ENCODE assay signal across 15 mouse cellular contexts in genomic region chr14:23522606-23523159, GRCm38 (mm10).
DNase-seq lines count a peak whose midpoint lies in the region; ATAC-seq and TF ChIP-seq lines count a peak whose summit lies in the region.
"Had no signal": no experiment of that assay in that cellular context is flagged by ENCODE, and none has a peak within 500 bp of the region (broad histone marks: within the 10 kb centered on the region; RNA-seq: fewer than 3 reads in every experiment).

No protein-coding gene starts in this region.

- WGBS in limb, embryonic 10.5 days, result 50% methylated on average over 4 of the region's 4 CpGs
- 71% methylated on average over 4 of the region's 4 CpGs for WGBS in liver, postnatal 0 days (ENCODE audit: insufficient replicate concordance)

- peaks cover 64% of the 10 kb centered on the region for H3K27me3 ChIP-seq in limb, embryonic 10.5 days (ENCODE audit: low read depth, poor library complexity, severe bottlenecking)
- no peaks in the 10 kb centered on the region for H3K27me3 ChIP-seq in liver, postnatal 0 days (ENCODE audit: insufficient read depth, low read length)
- H3K27me3 ChIP-seq: heart, embryonic 15.5 days had no signal

- DNase-seq in adrenal gland, postnatal 36 days, result peak; percentile 23 to 38
- DNase-seq in adrenal gland, postnatal 4 days (ENCODE audit: low spot score in 2 of 2), result no peak
- peak; percentile 31 for DNase-seq in Muller cell, postnatal 12 days (ENCODE audit: inconsistent ontology term)
- DNase-seq in heart, postnatal 4 days, result peak; percentile 22
- peak; percentile 40 for DNase-seq in limb, embryonic 10.5 days (ENCODE audit: low spot score)
- no peak for DNase-seq in thymus, postnatal 4 days
- no peak for DNase-seq in right cerebral cortex, adult 18-20 months
- no peak for DNase-seq in liver, postnatal 0 days
- DNase-seq: adrenal gland, postnatal 10 days; cerebellum, postnatal 10 days; forebrain, postnatal 0 days; midbrain, embryonic 14.5 days had no signal

- no peak for ATAC-seq in liver, postnatal 0 days
- ATAC-seq: forebrain, postnatal 0 days; intestine, postnatal 0 days had no signal

- peaks cover 68% of the 10 kb centered on the region for H3K4me1 ChIP-seq in limb, embryonic 10.5 days
- no peaks in the 10 kb centered on the region for H3K4me1 ChIP-seq in liver, postnatal 0 days (ENCODE audit: insufficient read depth)
- H3K4me1 ChIP-seq: heart, embryonic 15.5 days had no signal

- no peaks in the 10 kb centered on the region for H3K9me3 ChIP-seq in limb, embryonic 10.5 days (replicated peaks)
- no peaks in the 10 kb centered on the region for H3K9me3 ChIP-seq in liver, postnatal 0 days (ENCODE audit: low read length)
- H3K9me3 ChIP-seq: heart, embryonic 15.5 days; limb, embryonic 13.5 days had no signal

- no peaks in the 10 kb centered on the region for H3K36me3 ChIP-seq in limb, embryonic 10.5 days
- H3K36me3 ChIP-seq in liver, postnatal 0 days (replicated peaks; ENCODE audit: insufficient read depth, low read length), result no peaks in the 10 kb centered on the region
- H3K36me3 ChIP-seq: heart, embryonic 15.5 days; limb, embryonic 13.5 days had no signal

- H3K27ac ChIP-seq in limb, embryonic 10.5 days, result peak overlapping the region; percentile 61
- no peak overlapping the region for H3K27ac ChIP-seq in liver, postnatal 0 days (ENCODE audit: low read depth)
- H3K27ac ChIP-seq: heart, embryonic 15.5 days; limb, embryonic 13.5 days had no signal

- H3K4me2 ChIP-seq in liver, postnatal 0 days (ENCODE audit: low read depth, low read length), result no peak overlapping the region
- H3K4me2 ChIP-seq: heart, embryonic 15.5 days; limb, embryonic 13.5 days had no signal

- TF ChIP-seq CTCF in liver, postnatal 0 days (IDR thresholded peaks at IDR 0.05; ENCODE audit: low read depth), result no peak

- no peak for TF ChIP-seq EP300 in liver, postnatal 0 days (IDR thresholded peaks at IDR 0.05; ENCODE audit: low read depth)

- no peak overlapping the region for H3K9ac ChIP-seq in liver, postnatal 0 days (replicated peaks)
- H3K9ac ChIP-seq: forebrain, postnatal 0 days; heart, embryonic 15.5 days; limb, embryonic 13.5 days had no signal

- H3K4me3 ChIP-seq in limb, embryonic 10.5 days, result no peak overlapping the region
- no peak overlapping the region for H3K4me3 ChIP-seq in liver, postnatal 0 days (ENCODE audit: low read depth, low read length)
- H3K4me3 ChIP-seq: heart, embryonic 15.5 days; limb, embryonic 13.5 days had no signal

Comparison
In these comparisons a context has a peak if more than half of its experiments do, and no peak if none do; other contexts are left out.
1. DNase-seq: peak in adrenal gland, postnatal 36 days (2 of 2), Muller cell, postnatal 12 days (single experiment), heart, postnatal 4 days (single experiment) and limb, embryonic 10.5 days (single experiment); none in adrenal gland, postnatal 4 days (0 of 2), thymus, postnatal 4 days (single experiment), right cerebral cortex, adult 18-20 months (single experiment) and liver, postnatal 0 days (single experiment).